Mouse (Mus musculus): Measurements from ENCODE around the gene Klhl33.
"Not testable (repeated sequence)": the region's sequence is repeated elsewhere in the genome, so short reads cannot be mapped to it uniquely, and the experiment has no call there.

The Klhl33 gene

DNA sequence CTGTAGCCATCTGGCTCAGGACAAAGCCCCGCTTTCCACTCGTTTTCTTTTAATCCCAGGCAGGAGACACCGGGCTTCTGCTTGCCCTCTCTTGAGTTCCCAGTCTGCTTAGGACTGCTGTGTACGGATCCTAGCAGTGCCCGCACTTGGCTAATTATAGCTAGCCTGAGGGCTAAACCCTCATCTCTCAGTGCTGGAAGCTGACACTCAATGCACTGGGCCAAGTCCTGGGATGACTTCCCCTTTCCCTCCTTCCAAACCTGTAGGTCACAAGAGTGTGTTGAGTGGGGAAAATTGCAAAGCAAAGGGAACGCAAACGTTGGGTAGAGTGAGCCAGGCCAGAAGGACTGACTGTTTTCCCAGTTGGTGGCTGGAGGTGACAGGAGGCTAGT, at the start of gene Klhl33:
Gene Klhl33, minus strand, starts transcription at position 134 of the 392 bp plus-strand sequence.
- no peak for DNase-seq (ENCODE audit: extremely low read depth, low read depth)

DNA sequence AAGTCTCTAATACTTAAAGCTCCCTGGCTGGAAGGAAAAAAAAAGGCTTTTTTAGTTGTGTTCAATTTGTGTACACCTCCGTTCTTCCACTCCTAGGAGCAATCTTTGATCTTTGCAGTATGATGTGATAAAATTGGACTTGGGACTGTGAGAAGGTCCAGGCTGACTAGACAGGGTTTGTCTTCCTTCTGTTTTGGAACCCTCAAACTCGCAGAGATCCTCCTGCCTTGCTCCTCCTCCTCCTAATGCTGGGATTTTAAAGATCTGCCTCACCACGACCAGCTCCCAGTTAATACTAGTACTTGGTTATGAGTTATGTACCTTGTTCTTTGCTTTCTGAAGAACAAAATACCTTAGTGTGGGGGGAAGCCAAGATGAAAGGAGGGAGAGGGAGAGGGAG, 48.2 kb upstream of the Klhl33 start:
- DNase-seq (ENCODE audit: extremely low read depth, low read depth), result not testable (repeated sequence)

DNA sequence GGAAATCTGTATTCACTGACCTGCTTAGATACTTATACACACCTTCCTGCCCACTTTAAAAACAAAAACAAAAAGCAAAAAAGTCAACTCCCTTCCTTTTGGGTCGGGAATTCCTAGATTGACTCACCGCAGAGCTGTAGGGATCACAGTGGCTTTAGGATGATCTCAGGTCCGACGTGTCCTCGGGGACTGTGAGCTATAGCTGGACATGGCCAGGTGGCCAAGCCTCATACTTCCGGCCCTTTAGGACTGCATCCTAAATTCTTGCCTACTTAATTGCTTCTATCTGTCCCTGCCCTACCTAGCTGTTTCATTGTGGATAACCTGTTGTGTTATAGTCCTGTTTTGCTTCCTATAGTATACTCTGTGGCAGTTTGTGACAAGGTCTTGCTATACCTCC, 47.8 kb upstream of the Klhl33 start:
- not testable (repeated sequence) for DNase-seq (ENCODE audit: extremely low read depth, low read depth)

GRCm38 (mm10) chr14:50944668-50945033, 47.3 kb upstream of the Klhl33 start:
- DNase-seq (ENCODE audit: extremely low read depth, low read depth), result not testable (repeated sequence)

GRCm38 (mm10) chr14:50943932-50944667, 46.8 kb upstream of the Klhl33 start, which contains the start of gene Gm49342:
Gm49342 (plus strand) TSS chr14:50944517.
- peak; percentile 89 for DNase-seq (ENCODE audit: extremely low read depth, low read depth)

- DNase-seq (ENCODE audit: extremely low read depth, low read depth), result peak; percentile 81
Measured at GRCm38 (mm10) chr14:50938940-50939339, 41.6 kb upstream of the Klhl33 start.

DNA sequence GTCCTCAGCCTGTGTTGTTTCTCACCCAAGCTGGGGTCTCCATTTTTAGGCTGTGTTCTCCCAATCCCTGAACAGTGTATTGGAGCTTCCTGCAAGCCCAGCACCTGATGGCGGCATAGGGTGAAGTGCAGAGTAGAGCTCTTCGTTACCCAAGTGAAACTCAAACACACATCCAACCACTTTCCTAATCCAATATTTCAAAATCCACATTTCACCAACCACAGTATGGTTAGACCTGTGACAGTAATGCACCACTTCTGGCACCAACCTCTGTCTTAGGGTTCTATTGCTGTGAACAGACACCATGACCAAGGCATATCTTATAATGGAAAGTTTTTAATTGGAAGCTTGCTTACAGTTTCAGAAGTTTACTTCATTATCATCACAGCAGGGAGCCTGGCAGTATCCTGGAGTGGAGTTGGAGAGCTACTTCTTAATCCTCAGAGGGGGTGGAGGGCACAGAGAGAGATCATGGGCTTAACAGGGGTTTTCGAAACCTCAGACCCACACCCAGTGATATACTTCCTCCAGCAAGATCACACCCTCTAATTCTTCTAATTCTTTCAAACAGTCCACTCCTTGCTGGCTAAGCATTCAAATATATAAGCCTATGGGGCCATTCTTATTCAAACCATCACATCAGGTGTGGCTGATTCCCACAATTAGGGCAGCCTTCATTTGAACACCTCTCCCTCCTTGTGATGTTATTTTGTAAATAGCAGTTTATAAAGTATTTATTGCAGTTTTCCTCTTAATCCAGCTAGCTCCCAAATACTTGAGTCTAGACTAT, 41.0 kb upstream of the Klhl33 start:
- DNase-seq (ENCODE audit: extremely low read depth, low read depth), result no peak

DNA sequence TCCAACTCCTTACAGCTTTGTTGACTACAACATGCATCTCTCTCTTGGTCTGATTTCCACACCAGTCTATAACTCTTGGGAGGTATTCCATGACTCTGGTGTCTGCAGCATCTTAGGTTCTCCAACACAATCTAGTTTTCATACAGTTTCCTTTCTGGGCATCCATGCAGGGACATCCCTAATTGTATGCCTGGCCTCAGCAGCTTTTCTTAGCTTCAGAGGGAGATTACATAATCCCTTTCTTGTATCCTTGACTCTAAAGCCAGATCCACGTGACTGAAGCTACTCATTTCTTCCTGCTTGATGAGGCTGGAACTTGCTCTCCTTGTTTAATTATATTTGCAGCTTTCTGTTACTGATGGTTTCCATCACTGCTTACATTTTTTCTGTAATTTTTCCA, 39.3 kb upstream of the Klhl33 start:
- DNase-seq (ENCODE audit: extremely low read depth, low read depth), result no peak

DNA sequence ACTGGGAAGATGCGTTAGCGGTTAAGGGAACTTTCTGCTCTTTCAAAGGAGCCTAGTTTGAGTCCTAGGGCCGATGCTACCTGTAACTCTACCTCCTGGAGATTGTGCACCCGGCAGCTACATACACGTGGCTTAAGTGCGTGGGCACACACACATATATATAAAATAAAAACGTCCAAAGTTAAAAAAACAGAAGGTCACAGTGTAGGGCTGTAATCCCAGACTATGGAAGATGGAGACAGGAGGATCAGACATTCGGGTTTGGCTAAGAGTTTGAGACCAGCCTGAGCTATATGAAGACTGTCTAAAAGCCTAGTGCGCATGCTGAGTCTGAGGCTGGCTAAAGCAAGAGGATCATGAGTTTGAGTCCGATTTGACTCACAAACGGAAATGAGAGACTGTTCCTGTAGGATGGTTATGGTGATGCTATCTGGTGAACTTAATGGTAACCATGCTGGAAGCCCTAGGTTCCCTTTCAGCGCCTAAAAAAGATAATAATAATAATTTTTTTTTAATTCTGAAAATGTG, 34.2 kb upstream of the Klhl33 start:
- peak; percentile 38 for DNase-seq (ENCODE audit: extremely low read depth, low read depth)

DNA sequence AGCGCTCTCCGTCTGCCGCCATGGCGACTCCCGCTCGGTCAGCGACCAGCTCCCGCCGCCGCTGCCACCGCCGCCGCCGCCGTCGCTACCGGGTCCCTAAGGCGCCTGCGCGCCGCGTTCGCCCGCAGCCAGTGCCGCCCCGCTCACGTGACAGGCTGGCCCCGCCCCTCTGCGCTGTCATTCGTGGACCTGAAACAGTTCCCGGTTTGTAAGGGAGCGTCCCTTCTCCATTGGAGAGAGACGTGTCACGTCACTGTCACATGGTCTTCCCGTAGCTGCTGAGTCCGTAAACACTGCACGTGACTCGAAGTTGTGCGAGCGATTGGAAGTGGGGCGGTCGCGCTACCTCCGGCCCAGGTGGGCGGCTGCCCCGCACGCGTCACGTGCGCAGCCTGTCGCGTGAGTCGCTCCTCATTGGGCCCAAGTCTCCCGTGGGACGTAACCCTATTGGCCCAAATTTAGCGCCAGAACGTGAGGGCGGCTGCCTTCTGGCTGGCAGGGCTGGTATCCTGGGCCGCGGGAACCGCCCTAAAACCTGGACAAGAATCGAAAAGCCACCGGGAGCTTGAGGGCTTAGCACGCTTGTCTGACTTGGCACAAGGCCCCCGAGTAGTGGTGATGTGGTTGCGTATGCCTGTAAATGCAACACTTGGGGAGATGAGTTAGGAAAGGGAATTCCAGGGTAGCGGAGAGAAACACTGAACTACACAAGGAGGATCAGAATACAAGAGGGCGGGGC, 33.6 kb upstream of the Klhl33 start, which contains the start of the genes Pip4p1 and Pnp:
Gene Pip4p1, minus strand, starts transcription at position 103 of the 739 bp plus-strand sequence.
Gene Pnp, plus strand, starts transcription at position 329 of the 739 bp plus-strand sequence.
- peak; percentile 100 for DNase-seq (ENCODE audit: extremely low read depth, low read depth)

DNA sequence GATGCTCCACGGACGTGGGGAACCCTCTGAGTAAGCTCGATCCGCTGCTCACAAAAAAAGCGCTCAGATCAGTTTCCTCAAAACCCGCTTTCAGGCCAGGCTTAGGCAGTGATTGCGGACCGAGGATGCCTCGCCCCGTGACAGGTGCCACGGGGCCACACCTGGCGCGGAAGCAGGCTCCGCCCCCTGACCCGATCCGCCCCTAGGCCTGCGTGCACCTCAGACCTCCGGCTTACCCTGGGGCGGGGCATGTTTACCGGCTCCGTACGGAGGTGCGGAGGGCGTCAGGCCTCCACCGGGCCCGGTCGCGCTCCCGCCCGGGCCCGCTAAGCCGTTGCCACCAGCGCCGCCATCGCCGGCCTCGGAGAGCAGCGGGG, 33.1 kb upstream of the Klhl33 start:
- DNase-seq (ENCODE audit: extremely low read depth, low read depth), result no peak

- DNase-seq (ENCODE audit: extremely low read depth, low read depth), result no peak
Measured at GRCm38 (mm10) chr14:50929951-50930350, 32.6 kb upstream of the Klhl33 start.

DNA sequence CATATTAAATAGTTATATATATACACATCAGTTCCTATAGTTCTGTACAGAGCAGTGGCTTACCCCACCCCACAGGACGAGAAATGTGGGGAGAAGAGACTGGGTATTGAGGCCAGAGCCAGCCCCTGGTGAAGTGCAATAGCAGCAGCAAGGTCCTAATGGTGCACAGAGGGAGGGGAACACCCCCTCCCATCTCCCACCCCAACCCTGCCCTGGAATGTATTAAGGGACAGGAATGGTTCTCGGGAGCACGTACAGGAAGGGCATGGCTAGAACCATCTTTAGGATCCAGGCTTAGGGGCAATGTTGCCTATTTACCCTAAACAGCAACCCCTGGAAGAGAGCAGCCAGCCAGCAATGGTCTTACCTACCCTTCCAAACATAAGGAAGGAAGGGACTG, 30.1 kb upstream of the Klhl33 start:
- DNase-seq (ENCODE audit: extremely low read depth, low read depth), result no peak

DNA sequence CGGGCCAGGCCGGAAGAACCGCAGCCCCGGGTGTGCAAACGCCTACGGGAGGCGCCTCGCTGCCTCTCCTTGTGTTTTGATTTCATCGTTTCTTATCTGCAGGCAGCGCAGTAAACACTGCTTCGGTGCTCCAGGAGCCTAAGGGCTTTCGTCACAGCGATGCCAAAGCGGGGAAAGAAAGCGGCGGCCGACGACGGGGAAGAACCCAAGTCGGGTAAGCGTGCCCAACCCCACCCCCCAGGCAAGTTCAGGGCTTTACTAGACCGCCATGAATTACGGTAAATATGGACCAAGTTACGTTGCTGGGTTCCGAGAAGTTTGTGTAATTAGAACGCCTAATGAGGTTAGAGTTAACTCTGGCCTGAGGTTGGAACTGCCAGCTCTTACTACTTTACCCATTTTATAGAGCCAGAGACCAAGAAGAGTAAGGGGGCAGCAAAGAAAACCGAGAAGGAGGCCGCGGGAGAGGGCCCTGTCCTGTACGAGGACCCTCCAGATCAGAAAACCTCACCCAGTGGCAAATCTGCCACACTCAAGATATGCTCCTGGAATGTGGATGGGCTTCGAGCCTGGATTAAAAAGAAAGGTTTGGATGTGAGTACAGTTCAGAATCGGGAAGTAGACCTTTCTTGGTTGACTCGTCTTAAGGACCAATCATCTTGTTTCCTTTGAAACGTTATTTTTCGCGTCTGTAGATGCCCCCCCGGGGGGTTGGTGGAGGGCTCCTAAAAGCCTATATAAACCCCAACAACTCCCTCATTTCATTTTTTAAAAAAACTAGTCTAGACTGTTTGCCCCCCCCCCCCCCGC, 28.0 kb upstream of the Klhl33 start:
- peak; percentile 20 for DNase-seq (ENCODE audit: extremely low read depth, low read depth)

DNA sequence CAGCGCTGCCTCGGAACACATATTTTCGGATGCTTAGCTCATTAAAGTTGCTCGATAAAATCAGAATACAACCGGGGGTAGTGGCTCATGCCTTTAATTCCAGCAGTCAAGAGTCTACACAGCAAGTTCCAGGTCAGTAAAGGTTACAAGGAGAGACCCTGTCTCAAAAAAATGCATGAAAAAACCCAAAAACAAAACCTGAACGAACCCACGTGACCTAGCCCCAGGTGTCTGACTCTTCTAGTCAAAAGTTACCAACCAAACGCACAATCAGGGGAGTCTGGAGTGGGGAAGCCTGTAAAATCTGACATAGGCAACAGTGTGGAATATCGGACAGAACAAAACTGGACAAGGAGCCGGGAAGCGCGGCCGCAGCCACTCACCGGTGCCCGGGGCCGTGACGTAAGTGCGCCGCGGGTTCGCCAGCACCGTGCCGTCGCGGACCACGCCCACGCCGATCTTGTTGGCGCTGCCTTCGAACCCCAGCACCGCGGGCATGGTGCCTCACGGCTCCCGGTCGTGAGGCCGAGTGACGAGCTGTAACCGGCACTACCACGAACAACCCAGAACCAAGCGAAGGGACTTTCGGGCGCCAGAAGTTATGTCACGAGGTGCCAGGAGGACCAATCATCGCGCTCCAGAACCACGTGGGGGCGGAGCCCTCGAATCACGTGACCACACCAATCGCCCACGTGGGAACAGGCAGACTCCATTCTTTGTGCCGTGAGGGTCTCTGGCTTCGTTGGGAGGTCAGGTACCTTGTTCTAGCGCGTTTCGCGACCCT, 27.2 kb upstream of the Klhl33 start, which contains the start of the genes Osgep and Apex1:
Gene Osgep, minus strand, starts transcription at position 613 of the 784 bp plus-strand sequence.
Gene Apex1, plus strand, starts transcription at position 688 of the 784 bp plus-strand sequence.
- DNase-seq (ENCODE audit: extremely low read depth, low read depth), result peak; percentile 92

- DNase-seq (ENCODE audit: extremely low read depth, low read depth), result peak; percentile 25
Measured at GRCm38 (mm10) chr14:50923437-50923836, 26.1 kb upstream of the Klhl33 start.

- DNase-seq (ENCODE audit: extremely low read depth, low read depth), result no peak
Measured at GRCm38 (mm10) chr14:50911356-50911755, 14.0 kb upstream of the Klhl33 start.

GRCm38 (mm10) chr14:50908126-50908525, 10.8 kb upstream of the Klhl33 start:
- no peak for DNase-seq (ENCODE audit: extremely low read depth, low read depth)

- not testable (repeated sequence) for DNase-seq (ENCODE audit: extremely low read depth, low read depth)
Measured at GRCm38 (mm10) chr14:50905327-50905726, 8.0 kb upstream of the Klhl33 start.

DNA sequence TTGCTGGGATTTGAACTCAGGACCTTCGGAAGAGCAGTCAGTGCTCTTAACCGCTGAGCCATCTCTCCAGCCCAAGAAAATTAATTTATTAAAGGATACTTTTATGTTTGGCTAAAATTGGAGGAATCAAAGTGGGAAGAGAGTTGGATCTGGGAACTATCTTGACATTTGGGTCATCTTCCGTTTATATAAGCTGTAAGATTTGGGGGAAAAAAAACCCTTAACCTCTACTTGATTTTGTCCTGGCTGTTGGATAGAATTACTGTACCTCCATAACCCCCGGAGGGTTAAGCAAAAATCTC, 7.5 kb upstream of the Klhl33 start:
- DNase-seq (ENCODE audit: extremely low read depth, low read depth), result no peak

Data from MEL-GATA-1-ER (cell line).